Mouse (Mus musculus) adipocyte (in vitro differentiated cells): ENCODE measurements around the gene Zfp507.

Experiments used
- DNase-seq: peaks from one replicate; pipeline ENCODE4 v3.0.0-alpha.2; 2016; ENCODE audit warnings: low spot score

Gene Zfp507

GRCm38 (mm10) chr7:35733313-35734050, 69.3 kb downstream of the Zfp507 start:
- DNase-seq: no peak

- DNase-seq: no peak
Measured at GRCm38 (mm10) chr7:35732585-35733059, 70.2 kb downstream of the Zfp507 start.

GRCm38 (mm10) chr7:35729621-35730031, 73.2 kb downstream of the Zfp507 start:
- DNase-seq: no peak

GRCm38 (mm10) chr7:35728376-35728775, 74.4 kb downstream of the Zfp507 start:
- no peak for DNase-seq

- DNase-seq: no peak
Measured at GRCm38 (mm10) chr7:35723035-35723434, 79.8 kb downstream of the Zfp507 start.
